Mouse (Mus musculus) left cerebral cortex, postnatal 14 days (tissue): ENCODE data around the gene Rubcn. TPM values are rescaled to one million over a fixed set of nuclear protein-coding genes. Genes with fewer than 3 reads are reported as not detected.

ENCODE experiments used
- DNase-seq, 2 experiments: peaks; one replicate each; pipeline ENCODE4 v3.0.0; 2021 to 2022; ENCODE audit warnings: low spot score in 2 of 2, mixed read lengths in 1 of 2
- intact Hi-C: fragments of 180-260 bp; cut with DNase I; formaldehyde crosslinking; loops from one replicate; pipeline ENCODE4 v1.15.1; 2025
- total RNA-seq, 2 experiments: library from RNA; stranded (reverse); gene quantifications; 2 replicates each; pipeline ENCODE4 v1.2.3; 2021

The Rubcn gene
- total RNA-seq, 2 experiments from 2014 or later, result 59.4 to 61.4 TPM

GRCm38 (mm10) chr16:32797426-32797689 lies 80.2 kb downstream of the Rubcn start, which contains the start of gene Muc20:
Muc20 (minus strand) TSS chr16:32797435.
- no peak for DNase-seq
- intact Hi-C loops, result loop anchor here (5.0 kb wide), 1 partner anchor 75 kb away; no protein-coding TSS in a partner anchor

GRCm38 (mm10) chr16:32796676-32797425 lies 80.7 kb downstream of the Rubcn start:
- intact Hi-C loops, result loop anchor here (5.0 kb wide), 1 partner anchor 75 kb away; no protein-coding TSS in a partner anchor
- DNase-seq, result peak in 1 of 2 experiments; percentile 31

GRCm38 (mm10) chr16:32795177-32795576 lies 82.4 kb downstream of the Rubcn start:
- intact Hi-C loops, result loop anchor here (5.0 kb wide), 1 partner anchor 73 kb away; no protein-coding TSS in a partner anchor
- no peak for DNase-seq

- intact Hi-C loops, result no loop called here
- DNase-seq, result no peak
Measured at GRCm38 (mm10) chr16:32790056-32790455, 87.5 kb downstream of the Rubcn start.

- peak; percentile 48 to 64 for DNase-seq
- intact Hi-C loops, result no loop called here
Measured at GRCm38 (mm10) chr16:32784840-32785239, 92.7 kb downstream of the Rubcn start.

GRCm38 (mm10) chr16:32783324-32784062 lies 94.1 kb downstream of the Rubcn start:
- intact Hi-C loops, result no loop called here
- DNase-seq, result no peak

GRCm38 (mm10) chr16:32778956-32779355 lies 98.6 kb downstream of the Rubcn start:
- intact Hi-C loops, result no loop called here

GRCm38 (mm10) chr16:32776676-32777075 lies 100.9 kb downstream of the Rubcn start:
- intact Hi-C loops, result no loop called here
- DNase-seq, result no peak

More at GRCm38 (mm10) chr16:32778956-32779355, 98.6 kb downstream of the Rubcn start:
- DNase-seq, result no peak

Other genes with a start within 250 kb of the Rubcn start
- gene Tnk2, start 233.9 kb downstream of the Rubcn start, total RNA-seq, result 100 to 1,000 TPM; 112 TPM
- gene Muc4, start 141.9 kb downstream of the Rubcn start, total RNA-seq, result not detected
- not detected for gene Muc20, start 80.3 kb downstream of the Rubcn start, total RNA-seq
- not detected for gene Smbd1, start 67.3 kb downstream of the Rubcn start, total RNA-seq
- gene Fyttd1, start 266 bp downstream of the Rubcn start, total RNA-seq, result 100 to 1,000 TPM; 122 to 135 TPM
- 10 to 100 TPM; 28.9 to 31.6 TPM for gene Lrch3, start 36.3 kb upstream of the Rubcn start, total RNA-seq
- 1 to 10 TPM; 4.4 to 6.2 TPM for gene Iqcg, start 178.5 kb upstream of the Rubcn start, total RNA-seq
- gene Rpl35a, start 178.7 kb upstream of the Rubcn start, total RNA-seq, result 100 to 1,000 TPM; 237 to 241 TPM
- 10 to 100 TPM; 17.7 to 20.7 TPM for gene Lmln, start 184.8 kb upstream of the Rubcn start, total RNA-seq